Mouse (Mus musculus) forebrain, embryonic 10.5 days (tissue): Measurements from ENCODE around the gene Plekha8. TPM values are rescaled to one million over a fixed set of nuclear protein-coding genes. Genes with fewer than 3 reads are reported as not detected.

Experiments used
- DNase-seq: peaks from one replicate; pipeline ENCODE4 v3.0.0-alpha.2; 2017; ENCODE audit warnings: low spot score; ENCODE audit errors: extremely low spot score
- H3K27ac ChIP-seq: fragments of 300-500 bp; sonication (generic); 2 replicates; pipeline ENCODE4 v1.5.1; 2016; ENCODE audit warnings: mild to moderate bottlenecking
- H3K27me3 ChIP-seq: fragments of 300-500 bp; sonication (generic); 2 replicates; pipeline ENCODE4 v1.6.1; 2016; ENCODE audit warnings: mild to moderate bottlenecking; ENCODE audit not compliant: poor library complexity, severe bottlenecking
- H3K36me3 ChIP-seq: fragments of 300-500 bp; sonication (generic); replicated peaks from 2 replicates; pipeline ENCODE4 v1.6.1; 2016; ENCODE audit warnings: mild to moderate bottlenecking, moderate library complexity
- H3K4me1 ChIP-seq: fragments of 300-500 bp; sonication (generic); 2 replicates; pipeline ENCODE4 v1.6.1; 2016
- H3K4me3 ChIP-seq: fragments of 300-500 bp; sonication (generic); 2 replicates; pipeline ENCODE4 v1.5.1; 2016; ENCODE audit warnings: mild to moderate bottlenecking, moderate library complexity
- H3K9me3 ChIP-seq: fragments of 300-500 bp; sonication (generic); 2 replicates; pipeline ENCODE4 v1.6.1; 2016; ENCODE audit warnings: mild to moderate bottlenecking, moderate library complexity
- WGBS: fragments of 180-500 bp; shearing (Covaris S2); methylation state at CpG from one replicate; pipeline ENCODE4 v1.1.7; 2016; 5-methylcytosine and 5-hydroxymethylcytosine counted together
- polyA plus RNA-seq: library from polyadenylated mRNA; unstranded; fragments of >200 nt; fragmentation: Nextera tagmentation; extraction: Ambion mirVana; gene quantifications from 2 replicates; pipeline ENCODE4 v1.2.1, GENCODE M21; 2016

Gene Plekha8
- polyA plus RNA-seq, 1 experiment from 2014 or later: 21.6 TPM

- no peaks in the 10 kb centered on the region for H3K36me3 ChIP-seq
- peaks cover 31% of the 10 kb centered on the region; the same call in 1 of the 2 replicates for H3K27me3 ChIP-seq
- peak overlapping the region; percentile 53 for H3K27ac ChIP-seq
- H3K9me3 ChIP-seq: no peaks in the 10 kb centered on the region
- 91% methylated on average over 4 of the region's 4 CpGs for WGBS
- H3K4me3 ChIP-seq: no peak overlapping the region
- peaks cover 60% of the 10 kb centered on the region for H3K4me1 ChIP-seq
- no peak for DNase-seq
Observed at GRCm38 (mm10) chr6:54563561-54563960, 31.4 kb upstream of the Plekha8 start.

- no peaks in the 10 kb centered on the region for H3K9me3 ChIP-seq
- H3K27ac ChIP-seq: peak overlapping the region; percentile 92
- H3K36me3 ChIP-seq: no peaks in the 10 kb centered on the region
- H3K27me3 ChIP-seq: peaks cover 31% of the 10 kb centered on the region; the same call in 1 of the 2 replicates
- H3K4me1 ChIP-seq: peaks cover 61% of the 10 kb centered on the region
- peak overlapping the region; percentile 70 for H3K4me3 ChIP-seq
- DNase-seq: no peak
- WGBS: 65% methylated on average over 9 of the region's 9 CpGs
Observed at GRCm38 (mm10) chr6:54564506-54564991, 30.4 kb upstream of the Plekha8 start.

GRCm38 (mm10) chr6:54565012-54565411, 29.9 kb upstream of the Plekha8 start:
- H3K4me3 ChIP-seq: peak overlapping the region; percentile 70
- DNase-seq: peak; percentile 40
- H3K4me1 ChIP-seq: peaks cover 61% of the 10 kb centered on the region

GRCm38 (mm10) chr6:54565665-54566545, 29.0 kb upstream of the Plekha8 start, which contains the start of gene Scrn1:
Gene Scrn1, minus strand, starts transcription at chr6:54566489.
- Histone ChIP-seq H3K4me3 (peak within 1 kb of the TSS; percentile 70), H3K27ac (peak within 1 kb of the TSS; percentile 92)
- under 1% methylated on average over 60 of the region's 60 CpGs for WGBS

More at GRCm38 (mm10) chr6:54565012-54565411, 29.9 kb upstream of the Plekha8 start:
- Histone ChIP-seq H3K27ac (peak overlapping the region; percentile 92), H3K27me3 (peaks cover 31% of the 10 kb centered on the region; the same call in 1 of the 2 replicates), H3K9me3 (no peaks in the 10 kb centered on the region), H3K36me3 (no peaks in the 10 kb centered on the region)
- WGBS: 19% methylated on average over 3 of the region's 3 CpGs

GRCm38 (mm10) chr6:54566546-54566919, 28.4 kb upstream of the Plekha8 start:
- Histone ChIP-seq H3K27me3 (peaks cover 31% of the 10 kb centered on the region; the same call in 1 of the 2 replicates), H3K4me1 (peaks cover 66% of the 10 kb centered on the region), H3K27ac (peak overlapping the region; percentile 92), H3K9me3 (no peaks in the 10 kb centered on the region), H3K4me3 (peak overlapping the region; percentile 70), H3K36me3 (no peaks in the 10 kb centered on the region)
- 16% methylated on average over 6 of the region's 6 CpGs for WGBS
- DNase-seq: no peak

More at GRCm38 (mm10) chr6:54565665-54566545, 29.0 kb upstream of the Plekha8 start, which contains the start of gene Scrn1:
- Histone ChIP-seq H3K27me3 (peaks cover 31% of the 10 kb centered on the region; the same call in 1 of the 2 replicates), H3K9me3 (no peaks in the 10 kb centered on the region), H3K4me1 (peaks cover 66% of the 10 kb centered on the region), H3K36me3 (no peaks in the 10 kb centered on the region)
- DNase-seq: peak; percentile 79

DNA sequence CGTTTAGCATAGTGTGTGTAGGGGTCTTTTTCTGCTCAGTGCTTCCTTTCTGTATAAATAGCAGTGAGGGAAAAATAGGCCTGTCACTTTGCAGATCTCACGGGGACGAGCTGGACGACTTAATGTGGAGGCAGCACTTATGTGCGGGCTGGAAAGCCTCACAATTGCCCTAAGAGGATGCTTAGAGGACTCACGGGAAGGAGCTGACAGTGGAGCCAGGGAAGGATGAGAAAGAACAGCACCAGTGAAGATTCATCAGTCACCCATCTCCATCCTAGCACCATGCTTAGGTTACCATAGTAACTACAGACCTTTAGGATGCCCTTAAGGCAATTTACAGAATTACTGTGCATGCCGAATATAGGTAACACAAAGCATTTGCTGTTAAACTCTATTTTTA, 25.1 kb upstream of the Plekha8 start:
- Histone ChIP-seq H3K4me1 (peaks cover 68% of the 10 kb centered on the region), H3K9me3 (no peaks in the 10 kb centered on the region), H3K27ac (0 out of 2 replicates have a peak overlapping the region, but pooled peaks have one; percentile 51), H3K36me3 (no peaks in the 10 kb centered on the region), H3K27me3 (peaks cover 24% of the 10 kb centered on the region; the same call in 1 of the 2 replicates), H3K4me3 (no peak overlapping the region)
- WGBS: 60% methylated on average over 7 of the region's 7 CpGs
- DNase-seq: no peak

GRCm38 (mm10) chr6:54573218-54573955, 21.5 kb upstream of the Plekha8 start:
- H3K27ac ChIP-seq: peak overlapping the region; percentile 72

GRCm38 (mm10) chr6:54586175-54586574, 8.7 kb upstream of the Plekha8 start:
- no peak for DNase-seq
- peaks cover 15% of the 10 kb centered on the region for H3K4me1 ChIP-seq
- no peaks in the 10 kb centered on the region for H3K9me3 ChIP-seq
- H3K27ac ChIP-seq: no peak overlapping the region
- H3K36me3 ChIP-seq: peaks cover 11% of the 10 kb centered on the region
- no peaks in the 10 kb centered on the region for H3K27me3 ChIP-seq
- 47% methylated on average over 2 of the region's 2 CpGs for WGBS
- H3K4me3 ChIP-seq: no peak overlapping the region

More at GRCm38 (mm10) chr6:54573218-54573955, 21.5 kb upstream of the Plekha8 start:
- Histone ChIP-seq H3K4me3 (peak overlapping the region; percentile 10; the same call in 1 of the 2 replicates), H3K27me3 (no peaks in the 10 kb centered on the region), H3K36me3 (no peaks in the 10 kb centered on the region), H3K4me1 (peaks cover 47% of the 10 kb centered on the region), H3K9me3 (no peaks in the 10 kb centered on the region)
- 40% methylated on average over 6 of the region's 6 CpGs for WGBS
- DNase-seq: no peak

DNA sequence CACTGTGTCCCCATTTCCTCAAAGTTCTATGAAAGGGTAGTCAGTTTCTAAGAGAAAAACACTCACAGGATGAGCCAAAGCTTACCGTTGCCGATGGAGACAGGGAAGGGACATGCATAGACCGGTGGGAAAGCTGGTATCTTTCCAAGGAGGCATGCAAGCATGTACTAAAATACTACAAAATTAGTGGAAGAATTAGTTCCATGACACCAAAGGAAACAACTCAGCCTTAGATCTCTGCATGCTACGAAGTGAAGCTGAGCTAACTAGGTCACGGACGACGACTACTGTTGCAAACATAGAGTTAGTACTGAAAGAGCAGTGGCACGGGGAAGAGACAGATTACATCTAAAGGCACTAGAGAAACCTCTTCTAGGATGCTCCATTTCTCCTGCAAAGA, 8.0 kb upstream of the Plekha8 start:
- Histone ChIP-seq H3K4me1 (peaks cover 22% of the 10 kb centered on the region), H3K27ac (no peak overlapping the region), H3K27me3 (no peaks in the 10 kb centered on the region), H3K4me3 (no peak overlapping the region), H3K9me3 (no peaks in the 10 kb centered on the region), H3K36me3 (peaks cover 11% of the 10 kb centered on the region)
- DNase-seq: no peak
- WGBS: 91% methylated on average over 8 of the region's 8 CpGs

DNA sequence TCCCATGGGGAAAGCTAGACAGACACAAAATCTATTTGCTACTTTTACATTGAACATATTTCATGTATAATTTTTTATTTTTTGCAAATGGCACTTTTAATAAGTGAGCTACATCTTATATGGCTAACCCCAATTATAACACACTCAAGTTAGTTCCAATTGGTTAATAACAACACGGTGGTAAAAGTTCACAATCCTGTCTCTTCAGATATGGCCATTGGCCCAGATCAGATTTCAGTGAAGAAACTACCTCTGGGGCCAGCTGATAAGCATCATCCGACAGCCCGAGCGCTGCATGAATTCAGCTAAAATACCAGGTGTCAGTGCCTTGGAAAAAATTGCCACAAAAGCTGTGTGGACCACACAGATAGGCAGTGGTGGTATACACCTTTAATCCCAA, 7.2 kb upstream of the Plekha8 start:
- H3K36me3 ChIP-seq: peaks cover 6% of the 10 kb centered on the region; the same call in 1 of the 2 replicates
- H3K4me3 ChIP-seq: no peak overlapping the region
- H3K4me1 ChIP-seq: peaks cover 30% of the 10 kb centered on the region
- H3K9me3 ChIP-seq: no peaks in the 10 kb centered on the region
- no peaks in the 10 kb centered on the region for H3K27me3 ChIP-seq
- no peak overlapping the region for H3K27ac ChIP-seq
- 86% methylated on average over 4 of the region's 4 CpGs for WGBS
- DNase-seq: no peak

- Histone ChIP-seq H3K4me1 (peaks cover 31% of the 10 kb centered on the region), H3K36me3 (peaks cover 5% of the 10 kb centered on the region; the same call in 1 of the 2 replicates), H3K4me3 (no peak overlapping the region), H3K27ac (no peak overlapping the region), H3K27me3 (no peaks in the 10 kb centered on the region), H3K9me3 (no peaks in the 10 kb centered on the region)
- WGBS: 40% methylated on average over 1 of the region's 1 CpGs
- no peak for DNase-seq
Observed at GRCm38 (mm10) chr6:54588212-54588611, 6.7 kb upstream of the Plekha8 start.

DNA sequence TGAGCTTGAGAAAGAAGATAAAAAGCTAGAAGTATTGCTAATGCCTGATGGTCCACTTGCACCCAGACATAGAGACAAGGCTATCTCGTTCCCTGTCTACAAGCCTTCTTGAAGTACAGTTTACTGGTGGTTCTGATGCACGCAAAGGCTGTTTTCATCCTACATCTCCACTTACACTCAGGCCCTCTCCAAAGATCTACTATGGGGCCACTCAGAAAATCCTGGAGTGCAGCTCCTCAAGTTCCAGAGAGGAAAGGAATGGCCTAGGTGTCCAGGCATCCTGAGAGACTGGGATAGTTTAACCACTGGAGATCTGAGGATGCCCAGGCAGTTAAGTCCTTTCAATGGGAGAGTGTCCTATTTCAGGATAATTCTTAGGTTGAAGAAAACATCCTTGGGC, 4.2 kb upstream of the Plekha8 start:
- H3K27ac ChIP-seq: no peak overlapping the region
- peaks cover 53% of the 10 kb centered on the region for H3K4me1 ChIP-seq
- 93% methylated on average over 2 of the region's 2 CpGs for WGBS
- H3K4me3 ChIP-seq: no peak overlapping the region
- no peaks in the 10 kb centered on the region for H3K27me3 ChIP-seq
- no peaks in the 10 kb centered on the region for H3K9me3 ChIP-seq
- no peak for DNase-seq
- H3K36me3 ChIP-seq: no peaks in the 10 kb centered on the region
